Mouse (Mus musculus) midbrain, embryonic 12.5 days (tissue): ENCODE measurements around the gene Frmpd2. TPM values are rescaled to one million over a fixed set of nuclear protein-coding genes. Genes with fewer than 3 reads are reported as not detected.
"Not testable (repeated sequence)": the region's sequence is repeated elsewhere in the genome, so short reads cannot be mapped to it uniquely, and the experiment has no call there.

ENCODE experiments used
- ATAC-seq: fragments of 200-750 bp; cut with Nextera tagmentation; 2 replicates; pipeline ENCODE4 v1.8.0; 2017; ENCODE audit warnings: low read depth, moderate TSS enrichment, moderate library complexity; ENCODE audit not compliant: low FRiP score
- H3K27ac ChIP-seq: fragments of 300-500 bp; sonication (generic); replicated peaks from 2 replicates; pipeline ENCODE4 v1.5.1; 2016; ENCODE audit warnings: mild to moderate bottlenecking
- H3K27me3 ChIP-seq: fragments of 300-500 bp; sonication (generic); 2 replicates; pipeline ENCODE4 v1.6.1; 2016; ENCODE audit warnings: mild to moderate bottlenecking
- H3K36me3 ChIP-seq: fragments of 300-500 bp; sonication (generic); 2 replicates; pipeline ENCODE4 v1.6.1; 2016
- H3K4me1 ChIP-seq: fragments of 300-500 bp; sonication (generic); 2 replicates; pipeline ENCODE4 v1.6.1; 2016
- H3K4me2 ChIP-seq: fragments of 300-500 bp; sonication (generic); replicated peaks from 2 replicates; pipeline ENCODE4 v1.6.1; 2016; ENCODE audit warnings: mild to moderate bottlenecking, moderate library complexity
- H3K4me3 ChIP-seq: fragments of 300-500 bp; sonication (generic); 2 replicates; pipeline ENCODE4 v1.5.1; 2016; ENCODE audit warnings: mild to moderate bottlenecking
- H3K9ac ChIP-seq: fragments of 300-500 bp; sonication (generic); replicated peaks from 2 replicates; pipeline ENCODE4 v1.6.1; 2016; ENCODE audit warnings: mild to moderate bottlenecking, moderate library complexity
- H3K9me3 ChIP-seq: fragments of 300-500 bp; sonication (generic); 2 replicates; pipeline ENCODE4 v1.6.1; 2016; ENCODE audit warnings: mild to moderate bottlenecking
- WGBS: fragments of 180-500 bp; shearing (Covaris S2); methylation state at CpG from one replicate; pipeline ENCODE4 v1.1.7; 2016; 5-methylcytosine and 5-hydroxymethylcytosine counted together
- polyA plus RNA-seq: library from polyadenylated mRNA; unstranded; fragments of >200 nt; fragmentation: Nextera tagmentation; extraction: Ambion mirVana; gene quantifications from 2 replicates; pipeline ENCODE4 v1.2.1, GENCODE M21; 2016

Frmpd2 gene
- polyA plus RNA-seq, result 0.13 TPM in 1 of 2 replicates, not detected in the other

- no peaks in the 10 kb centered on the region for H3K9me3 ChIP-seq
- ATAC-seq, result no peak
- no peak within 1 kb of the TSS for H3K4me2 ChIP-seq
- no peak within 1 kb of the TSS for H3K4me3 ChIP-seq
- H3K4me1 ChIP-seq, result peaks cover 7% of the 10 kb centered on the region; the same call in 1 of the 2 replicates
- H3K9ac ChIP-seq, result no peak within 1 kb of the TSS
- WGBS, result 15% methylated on average over 3 of the region's 3 CpGs
- no peaks in the 10 kb centered on the region; the same call in 1 of the 2 replicates for H3K27me3 ChIP-seq
- no peak within 1 kb of the TSS for H3K27ac ChIP-seq
- no peaks in the 10 kb centered on the region for H3K36me3 ChIP-seq
Measured at GRCm38 (mm10) chr14:33471331-33471730, at the start of gene Frmpd2. Gene Frmpd2, plus strand, starts transcription at chr14:33471696.

GRCm38 (mm10) chr14:33423003-33423402, 48.5 kb upstream of the Frmpd2 start:
- WGBS, result 98% methylated on average over 1 of the region's 1 CpGs
- Histone ChIP-seq H3K27ac (no peak overlapping the region), H3K4me2 (no peak overlapping the region), H3K27me3 (no peaks in the 10 kb centered on the region), H3K9me3 (no peaks in the 10 kb centered on the region), H3K4me3 (no peak overlapping the region), H3K36me3 (no peaks in the 10 kb centered on the region), H3K9ac (no peak overlapping the region), H3K4me1 (no peaks in the 10 kb centered on the region)
- ATAC-seq, result no peak

- no peak overlapping the region for H3K4me3 ChIP-seq
- H3K4me2 ChIP-seq, result no peak overlapping the region
- ATAC-seq, result no peak
- no peaks in the 10 kb centered on the region for H3K4me1 ChIP-seq
- H3K27me3 ChIP-seq, result no peaks in the 10 kb centered on the region
- H3K36me3 ChIP-seq, result no peaks in the 10 kb centered on the region
- no peak overlapping the region for H3K27ac ChIP-seq
- H3K9ac ChIP-seq, result no peak overlapping the region
- no peaks in the 10 kb centered on the region for H3K9me3 ChIP-seq
Measured at GRCm38 (mm10) chr14:33424124-33424523, 47.4 kb upstream of the Frmpd2 start.

GRCm38 (mm10) chr14:33432485-33432884, 39.0 kb upstream of the Frmpd2 start:
- H3K4me1 ChIP-seq, H3K27ac ChIP-seq, H3K4me2 ChIP-seq, H3K4me3 ChIP-seq, H3K9ac ChIP-seq, H3K36me3 ChIP-seq, H3K27me3 ChIP-seq, ATAC-seq: not testable (repeated sequence)
- H3K9me3 ChIP-seq, result peaks cover 16% of the 10 kb centered on the region
- WGBS, result 92% methylated on average over 4 of the region's 4 CpGs

GRCm38 (mm10) chr14:33443780-33444179, 27.7 kb upstream of the Frmpd2 start:
- H3K9ac ChIP-seq, result no peak overlapping the region
- peaks cover 19% of the 10 kb centered on the region for H3K4me1 ChIP-seq
- no peak overlapping the region for H3K4me2 ChIP-seq
- no peak overlapping the region for H3K27ac ChIP-seq
- no peak overlapping the region for H3K4me3 ChIP-seq
- H3K36me3 ChIP-seq, result no peaks in the 10 kb centered on the region
- peaks cover 11% of the 10 kb centered on the region for H3K27me3 ChIP-seq
- 90% methylated on average over 2 of the region's 2 CpGs for WGBS
- no peaks in the 10 kb centered on the region for H3K9me3 ChIP-seq
- ATAC-seq, result no peak

- Histone ChIP-seq H3K27me3 (peaks cover 29% of the 10 kb centered on the region), H3K9me3 (no peaks in the 10 kb centered on the region), H3K27ac (no peak overlapping the region; the same call in 1 of the 2 replicates), H3K4me1 (peaks cover 19% of the 10 kb centered on the region), H3K36me3 (no peaks in the 10 kb centered on the region), H3K4me3 (peak overlapping the region; percentile 91), H3K9ac (peak overlapping the region; percentile 88), H3K4me2 (peak overlapping the region; percentile 64)
- 43% methylated on average over 3 of the region's 3 CpGs for WGBS
- ATAC-seq, result no peak
Measured at GRCm38 (mm10) chr14:33445962-33446361, 25.5 kb upstream of the Frmpd2 start.

GRCm38 (mm10) chr14:33446561-33447023, 24.9 kb upstream of the Frmpd2 start:
- Histone ChIP-seq H3K27me3 (peaks cover 34% of the 10 kb centered on the region), H3K4me1 (peaks cover 19% of the 10 kb centered on the region), H3K27ac (peak overlapping the region; percentile 95), H3K9ac (peak overlapping the region; percentile 88), H3K4me2 (peak overlapping the region; percentile 64), H3K36me3 (no peaks in the 10 kb centered on the region), H3K4me3 (peak overlapping the region; percentile 91), H3K9me3 (no peaks in the 10 kb centered on the region)
- WGBS, result under 1% methylated on average over 71 of the region's 72 CpGs
- ATAC-seq, result no peak; the same call in none of the 2 replicates

- WGBS, result under 1% methylated on average over 68 of the region's 70 CpGs
- Histone ChIP-seq H3K9ac (peak within 1 kb of the TSS; percentile 88), H3K36me3 (no peaks in the 10 kb centered on the region), H3K4me1 (peaks cover 19% of the 10 kb centered on the region), H3K27me3 (peaks cover 34% of the 10 kb centered on the region), H3K4me3 (peak within 1 kb of the TSS; percentile 91), H3K27ac (peak within 1 kb of the TSS; percentile 95), H3K9me3 (no peaks in the 10 kb centered on the region), H3K4me2 (peak within 1 kb of the TSS; percentile 64)
- peak; percentile 98 for ATAC-seq
Measured at GRCm38 (mm10) chr14:33447027-33447569, 24.4 kb upstream of the Frmpd2 start, which contains the start of gene Mapk8. Gene Mapk8, minus strand, starts transcription at chr14:33447158.

GRCm38 (mm10) chr14:33448276-33448675, 23.2 kb upstream of the Frmpd2 start:
- Histone ChIP-seq H3K4me3 (no peak overlapping the region), H3K4me2 (no peak overlapping the region), H3K9me3 (no peaks in the 10 kb centered on the region), H3K27ac (no peak overlapping the region), H3K9ac (no peak overlapping the region), H3K36me3 (no peaks in the 10 kb centered on the region), H3K27me3 (peaks cover 34% of the 10 kb centered on the region), H3K4me1 (peaks cover 19% of the 10 kb centered on the region)
- no peak for ATAC-seq
- WGBS, result 91% methylated on average over 4 of the region's 4 CpGs

- H3K9ac ChIP-seq, result no peak overlapping the region
- no peak for ATAC-seq
- 81% methylated on average over 2 of the region's 2 CpGs for WGBS
Measured at GRCm38 (mm10) chr14:33449296-33449840, 22.1 kb upstream of the Frmpd2 start.

GRCm38 (mm10) chr14:33450331-33450730, 21.2 kb upstream of the Frmpd2 start:
- Histone ChIP-seq H3K9ac (no peak overlapping the region), H3K4me3 (no peak overlapping the region), H3K9me3 (no peaks in the 10 kb centered on the region), H3K27ac (no peak overlapping the region), H3K4me1 (peaks cover 7% of the 10 kb centered on the region), H3K4me2 (no peak overlapping the region), H3K36me3 (no peaks in the 10 kb centered on the region), H3K27me3 (peaks cover 34% of the 10 kb centered on the region)
- ATAC-seq, result no peak

More at GRCm38 (mm10) chr14:33449296-33449840, 22.1 kb upstream of the Frmpd2 start:
- Histone ChIP-seq H3K36me3 (no peaks in the 10 kb centered on the region), H3K4me2 (no peak overlapping the region), H3K4me1 (peaks cover 10% of the 10 kb centered on the region), H3K27ac (no peak overlapping the region), H3K9me3 (no peaks in the 10 kb centered on the region), H3K4me3 (no peak overlapping the region), H3K27me3 (peaks cover 34% of the 10 kb centered on the region)

- no peaks in the 10 kb centered on the region for H3K36me3 ChIP-seq
- H3K4me2 ChIP-seq, result no peak overlapping the region
- no peak overlapping the region for H3K27ac ChIP-seq
- H3K9ac ChIP-seq, result no peak overlapping the region
- no peaks in the 10 kb centered on the region for H3K4me1 ChIP-seq
- ATAC-seq, result no peak
- H3K4me3 ChIP-seq, result no peak overlapping the region
- 65% methylated on average over 3 of the region's 3 CpGs for WGBS
- H3K9me3 ChIP-seq, result 0 out of 2 replicates have a peak, but pooled peaks cover 4% of the 10 kb centered on the region
- no peaks in the 10 kb centered on the region for H3K27me3 ChIP-seq
Measured at GRCm38 (mm10) chr14:33463658-33464057, 7.8 kb upstream of the Frmpd2 start.
